Mouse (Mus musculus): ENCODE data around the gene Gm12355. TPM values are rescaled to one million over a fixed set of nuclear protein-coding genes. Genes with fewer than 3 reads are reported as not detected.
"Not testable (repeated sequence)": the region's sequence is repeated elsewhere in the genome, so short reads cannot be mapped to it uniquely, and the experiment has no call there.

Gm12355 gene
- total and polyA plus RNA-seq, 3 experiments: 2.0 to 24.2 (median 3.0) TPM

GRCm38 (mm10) chr11:98660517-98660916 lies 35.1 kb upstream of the Gm12355 start (continued):
- TF ChIP-seq ZC3H11A (IDR thresholded peaks at IDR 0.05; ENCODE audit: low read depth, low read length): no peak
- TF ChIP-seq BHLHE40 (IDR thresholded peaks at IDR 0.05; ENCODE audit: low read depth, low read length): peak; percentile 88
- no peak for TF ChIP-seq POLR2A (IDR thresholded peaks at IDR 0.05; ENCODE audit: low read depth, low read length)
- no peak for TF ChIP-seq MAZ (IDR thresholded peaks at IDR 0.05; ENCODE audit: low read depth, low read length)
- no peak for TF ChIP-seq ZMIZ1 (IDR thresholded peaks at IDR 0.05; ENCODE audit: low read depth, low read length)
- TF ChIP-seq CHD2 (IDR thresholded peaks at IDR 0.05; ENCODE audit: low read length): no peak
- TF ChIP-seq IRF4 (IDR thresholded peaks at IDR 0.05; ENCODE audit: low read depth, low read length): peak; percentile 51; the same call in 1 of the 2 replicates
- TF ChIP-seq MXI1 (IDR thresholded peaks at IDR 0.05; ENCODE audit: low read depth, low read length): no peak
- no peak for TF ChIP-seq E2F4 (IDR thresholded peaks at IDR 0.05; ENCODE audit: insufficient replicate concordance, low read depth, low read length)

- dilution Hi-C loops (cut with MboI; ENCODE audit: extremely low pct_ligation_motif_present, extremely low pct_unique_long_range_greater_than_20kb, low sequenced_read_pairs); H3K27ac ChIP-seq (ENCODE audit: insufficient read depth, low read depth); H3K9me3 ChIP-seq (replicated peaks; ENCODE audit: low read length); in situ Hi-C loops (cut with MboI; ENCODE audit: low pct_ligation_motif_present, low pct_unique_long_range_greater_than_20kb, low sequenced_read_pairs); H3K9ac ChIP-seq (ENCODE audit: insufficient read depth, low read depth); H3K79me2 ChIP-seq (replicated peaks; ENCODE audit: control insufficient read depth, extremely low read depth, insufficient read depth, poor library complexity, severe bottlenecking); H3K4me1 ChIP-seq (ENCODE audit: control insufficient read depth in 1 of 2, insufficient read depth in 2 of 2); H3K4me3 ChIP-seq (replicated peaks in 1 of 3; ENCODE audit: low read depth in 2 of 3, low read length in 2 of 3, poor library complexity in 1 of 3); H3K36me3 ChIP-seq (replicated peaks in 1 of 2; ENCODE audit: control insufficient read depth in 1 of 2, insufficient read depth in 1 of 2, low read length in 1 of 2): not testable (repeated sequence)
- Histone ChIP-seq H3K4me2 (ENCODE audit: insufficient read depth, low read depth, poor library complexity, severe bottlenecking) (peak overlapping the region; percentile 11), H3K27me3 (replicated peaks) (peaks cover 41% of the 10 kb centered on the region)
- TF ChIP-seq HCFC1 (IDR thresholded peaks at IDR 0.05; ENCODE audit: low read depth, low read length) (peak; percentile 51), TCF12 (IDR thresholded peaks at IDR 0.05; ENCODE audit: low read depth, low read length) (peak; percentile 48; the same call in 1 of the 2 replicates), CTCF (conservative IDR thresholded peaks at IDR 0.05 in 1 of 2, IDR thresholded peaks at IDR 0.05 in 1 of 2; ENCODE audit: low read depth in 2 of 2, low read length in 2 of 2) (peak; percentile 71 to 95), RAD21 (IDR thresholded peaks at IDR 0.05; ENCODE audit: low read depth, low read length) (peak; percentile 84), NELFE (IDR thresholded peaks at IDR 0.05; ENCODE audit: low read depth, low read length) (peak; percentile 63; the same call in 1 of the 2 replicates), ELF1 (IDR thresholded peaks at IDR 0.05; ENCODE audit: low read depth, low read length) (peak; percentile 96), POLR2A (IDR thresholded peaks at IDR 0.05; ENCODE audit: low read depth, low read length) (peak; percentile 17; the same call in 1 of the 2 replicates), SMC3 (IDR thresholded peaks at IDR 0.05; ENCODE audit: low read depth, low read length) (peak; percentile 75), IRF4 (IDR thresholded peaks at IDR 0.05; ENCODE audit: low read depth, low read length) (peak; percentile 33; the same call in 1 of the 2 replicates)
- DNase-seq (ENCODE audit: extremely low read depth): peak; percentile 76
Measured at GRCm38 (mm10) chr11:98655076-98655475, 29.6 kb upstream of the Gm12355 start.

DNA sequence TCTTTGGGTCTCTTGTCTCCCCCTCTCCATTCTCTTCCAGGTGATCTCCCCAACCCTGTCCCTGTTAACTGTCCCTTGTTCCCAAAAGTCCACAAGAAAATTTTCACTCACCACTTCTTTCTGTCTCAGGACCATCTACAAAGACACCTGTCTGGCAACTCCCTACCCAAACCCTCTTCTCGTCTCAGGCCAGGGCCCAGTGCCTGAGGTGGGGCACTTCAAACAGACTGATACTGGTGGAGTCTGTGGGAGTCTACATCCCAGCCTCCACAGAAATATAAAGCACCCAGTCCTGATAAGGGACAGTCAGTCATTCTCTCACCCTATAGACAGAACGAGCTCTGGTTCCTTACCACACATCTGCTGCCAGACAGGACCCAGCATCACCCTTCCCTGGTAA lies 21.0 kb upstream of the Gm12355 start, which contains the start of gene Gsdma2:
TSS of gene Gsdma2 (plus strand) at position 301 of the 400 bp plus-strand sequence.
- Histone ChIP-seq H3K36me3 (replicated peaks in 1 of 2; ENCODE audit: control insufficient read depth in 1 of 2, insufficient read depth in 1 of 2, low read length in 1 of 2) (no peaks in the 10 kb centered on the region), H3K79me2 (replicated peaks; ENCODE audit: control insufficient read depth, extremely low read depth, insufficient read depth, poor library complexity, severe bottlenecking) (no peaks in the 10 kb centered on the region), H3K4me3 (replicated peaks in 1 of 3; ENCODE audit: low read depth in 2 of 3, low read length in 2 of 3, poor library complexity in 1 of 3) (no peak within 1 kb of the TSS), H3K4me1 (ENCODE audit: control insufficient read depth in 1 of 2, insufficient read depth in 2 of 2) (no peaks in the 10 kb centered on the region), H3K4me2 (ENCODE audit: insufficient read depth, low read depth, poor library complexity, severe bottlenecking) (no peak within 1 kb of the TSS), H3K27ac (ENCODE audit: insufficient read depth, low read depth) (no peak within 1 kb of the TSS), H3K9ac (ENCODE audit: insufficient read depth, low read depth) (no peak within 1 kb of the TSS), H3K9me3 (replicated peaks; ENCODE audit: low read length) (no peaks in the 10 kb centered on the region), H3K27me3 (replicated peaks) (peaks cover 79% of the 10 kb centered on the region)
- no peak for DNase-seq (ENCODE audit: extremely low read depth)
- TF ChIP-seq CHD2 (IDR thresholded peaks at IDR 0.05; ENCODE audit: low read length): no peak
- TF ChIP-seq EP300 (IDR thresholded peaks at IDR 0.05; ENCODE audit: low read length): no peak
- no peak for TF ChIP-seq ZNF384 (IDR thresholded peaks at IDR 0.05; ENCODE audit: low read depth, low read length)
- no peak for TF ChIP-seq MAZ (IDR thresholded peaks at IDR 0.05; ENCODE audit: low read depth, low read length)
- TF ChIP-seq TBP (conservative IDR thresholded peaks at IDR 0.05; ENCODE audit: low read depth, low read length): no peak
- no peak for TF ChIP-seq ELF1 (IDR thresholded peaks at IDR 0.05; ENCODE audit: low read depth, low read length)
- no peak for TF ChIP-seq USF2 (conservative IDR thresholded peaks at IDR 0.05; ENCODE audit: low read depth, low read length)
- in situ Hi-C loops (cut with MboI; ENCODE audit: low pct_ligation_motif_present, low pct_unique_long_range_greater_than_20kb, low sequenced_read_pairs) (loop anchor here (25.0 kb wide), 1 partner anchor 309 kb away; the partner anchor contains the start of genes Neurod2 and Ppp1r1b), dilution Hi-C loops (cut with MboI; ENCODE audit: extremely low pct_ligation_motif_present, extremely low pct_unique_long_range_greater_than_20kb, low sequenced_read_pairs) (no loop called here)

Measured in CH12.LX (cell line).